Mouse (Mus musculus) induced T-regulatory cell, adult 2 months (primary cell): ENCODE results near the gene Mbd3.
"Not testable (repeated sequence)": the region's sequence is repeated elsewhere in the genome, so short reads cannot be mapped to it uniquely, and the experiment has no call there.

Experiments
- DNase-seq: peaks from one replicate; pipeline ENCODE4 v3.0.0-alpha.2; 2012; ENCODE audit warnings: low read depth

Mbd3 gene

DNA sequence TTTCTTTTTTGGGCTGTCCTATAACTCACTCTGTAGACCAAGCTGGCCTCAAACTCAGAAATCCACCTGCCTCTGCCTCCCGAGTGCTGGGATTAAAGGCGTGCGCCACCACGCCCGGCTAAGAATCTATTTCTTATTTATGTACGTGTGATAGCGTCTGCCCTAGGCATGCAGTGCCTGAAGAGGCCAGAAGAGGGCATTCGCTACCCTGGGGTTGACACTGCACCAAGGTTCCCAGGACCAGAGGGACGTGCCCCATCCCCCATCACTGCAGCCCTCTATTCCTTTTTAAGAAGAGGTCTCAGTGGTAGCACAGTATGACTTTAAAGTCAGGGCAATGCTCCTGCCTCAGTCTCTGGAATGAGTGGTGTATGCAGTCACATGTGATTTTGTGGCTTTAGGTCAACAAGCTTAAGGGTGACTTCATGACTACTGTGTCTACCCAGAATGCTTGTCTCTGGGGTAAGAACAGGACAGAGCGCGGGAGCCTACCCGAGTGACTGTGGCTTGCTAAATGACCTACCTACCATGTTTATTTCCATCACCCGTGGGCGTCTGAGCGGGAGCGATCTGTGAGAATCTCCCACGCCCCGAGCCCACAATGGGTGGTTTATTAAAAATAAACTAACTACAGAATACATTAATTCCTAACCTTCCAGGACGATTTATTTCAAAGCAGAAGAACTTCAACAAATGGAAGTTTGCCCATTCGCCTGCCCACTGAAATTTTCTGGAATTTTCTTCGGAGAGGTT lies 29.2 kb downstream of the Mbd3 start:
- peak; percentile 58 for DNase-seq

GRCm38 (mm10) chr10:80368392-80368791 lies 31.0 kb downstream of the Mbd3 start:
- no peak for DNase-seq

DNA sequence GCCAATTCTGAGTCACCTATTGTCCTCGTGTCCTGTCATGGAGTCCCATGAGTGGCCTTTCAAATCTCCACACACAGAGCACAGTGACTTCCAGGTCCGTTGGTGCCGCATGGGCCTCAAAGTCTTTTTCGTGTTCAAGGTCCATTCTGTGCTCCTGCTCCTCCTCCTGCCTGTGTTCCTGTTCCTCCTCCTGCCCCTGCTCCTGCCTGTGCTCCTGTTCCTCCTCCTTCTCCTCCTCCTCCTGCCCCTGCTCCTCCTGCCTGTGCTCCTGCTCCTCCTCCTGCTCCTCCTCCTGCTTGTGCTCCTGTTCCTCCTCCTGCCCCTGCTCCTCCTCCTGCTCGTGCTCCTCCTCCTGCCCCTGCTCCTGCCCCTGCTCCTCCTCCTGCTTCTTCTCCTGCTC lies 31.4 kb downstream of the Mbd3 start:
- peak; percentile 42 for DNase-seq

GRCm38 (mm10) chr10:80365736-80366135 lies 33.6 kb downstream of the Mbd3 start:
- DNase-seq: no peak

DNA sequence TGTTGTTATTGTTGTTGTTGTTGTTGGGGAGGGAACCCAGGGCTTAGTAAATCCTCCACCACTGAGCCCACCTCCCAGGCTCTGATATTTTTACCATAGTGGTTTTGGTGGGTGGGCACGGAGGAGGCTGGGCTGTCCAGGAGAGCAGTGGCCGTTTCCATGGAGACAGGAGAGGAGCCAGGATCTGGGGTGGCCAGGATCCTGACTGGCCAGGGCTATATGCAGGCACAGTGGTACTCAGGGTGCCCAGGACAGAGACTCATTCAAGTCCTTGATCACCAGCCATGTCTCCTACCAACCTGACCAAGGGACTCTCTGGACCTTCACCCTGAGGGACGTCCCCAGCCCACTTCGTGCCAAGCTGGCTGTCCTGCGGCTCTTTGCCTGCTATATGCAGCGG lies 35.6 kb downstream of the Mbd3 start:
- no peak for DNase-seq

GRCm38 (mm10) chr10:80357994-80358639 lies 41.2 kb downstream of the Mbd3 start:
- DNase-seq: no peak

DNA sequence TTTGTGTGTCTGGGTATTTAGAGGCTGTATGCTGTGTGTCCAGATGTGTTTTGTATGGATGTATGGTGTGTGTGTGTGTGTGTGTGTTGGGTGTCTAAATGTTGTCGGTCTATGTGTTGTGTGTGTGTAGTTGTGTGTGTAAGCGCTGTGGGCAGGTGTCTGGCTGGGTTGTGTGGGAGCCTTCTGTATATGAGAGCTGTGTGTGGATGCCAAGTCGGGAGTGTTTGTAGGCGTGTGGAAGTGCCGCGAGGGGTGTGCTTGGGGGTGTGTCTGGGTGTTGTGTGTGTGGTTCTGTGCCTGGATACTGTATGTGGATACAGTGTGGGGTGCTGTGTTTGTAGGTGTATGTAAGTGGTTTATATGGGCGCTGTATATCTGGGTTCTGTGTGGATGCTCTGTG lies 42.0 kb downstream of the Mbd3 start:
- no peak for DNase-seq

DNA sequence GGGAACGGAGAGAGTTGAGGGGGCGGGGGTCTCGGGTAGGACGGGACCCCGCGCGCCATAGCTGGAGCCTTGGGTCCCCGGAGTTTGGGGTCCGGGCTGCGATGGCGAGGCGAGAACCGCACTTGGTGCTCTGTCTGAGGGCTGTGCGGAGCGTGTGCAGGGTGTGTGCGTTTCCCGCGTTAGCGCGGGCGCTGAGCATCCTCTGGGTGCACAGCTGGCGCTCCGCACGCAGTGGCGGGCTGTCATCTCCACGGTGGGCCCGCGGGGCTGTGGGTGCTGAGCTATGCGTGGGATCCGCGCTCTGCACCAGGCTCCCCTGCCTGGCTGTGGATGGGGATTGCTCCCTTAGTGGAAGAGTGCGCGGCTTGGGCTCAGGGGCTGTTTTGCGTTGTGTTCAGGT lies 42.6 kb downstream of the Mbd3 start:
- no peak for DNase-seq

- no peak for DNase-seq
These were observed 43.2 kb downstream of the Mbd3 start, which contains the start of gene Plk5 for GRCm38 (mm10) chr10:80356001-80356682. TSS of gene Plk5 (plus strand) at chr10:80356459.

DNA sequence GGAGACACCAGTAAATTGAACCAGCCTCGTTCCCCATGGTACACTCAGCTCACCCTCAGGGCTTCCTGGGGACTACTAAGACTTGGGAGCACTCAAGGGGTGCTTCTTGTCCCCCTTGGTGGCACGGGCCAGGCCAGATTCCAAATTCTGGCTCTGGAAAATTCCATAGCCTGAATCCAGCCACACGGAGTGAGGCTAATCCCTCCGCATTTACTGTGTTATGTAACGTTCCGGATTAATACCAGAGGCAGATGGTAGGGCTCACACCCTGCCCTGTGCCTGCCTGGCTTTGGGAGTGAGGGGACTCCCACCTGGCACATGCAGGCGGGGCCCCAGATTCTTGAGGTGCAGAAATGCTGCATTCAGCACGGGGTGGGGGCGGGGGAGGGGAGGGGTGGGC lies 43.9 kb downstream of the Mbd3 start:
- no peak for DNase-seq

DNA sequence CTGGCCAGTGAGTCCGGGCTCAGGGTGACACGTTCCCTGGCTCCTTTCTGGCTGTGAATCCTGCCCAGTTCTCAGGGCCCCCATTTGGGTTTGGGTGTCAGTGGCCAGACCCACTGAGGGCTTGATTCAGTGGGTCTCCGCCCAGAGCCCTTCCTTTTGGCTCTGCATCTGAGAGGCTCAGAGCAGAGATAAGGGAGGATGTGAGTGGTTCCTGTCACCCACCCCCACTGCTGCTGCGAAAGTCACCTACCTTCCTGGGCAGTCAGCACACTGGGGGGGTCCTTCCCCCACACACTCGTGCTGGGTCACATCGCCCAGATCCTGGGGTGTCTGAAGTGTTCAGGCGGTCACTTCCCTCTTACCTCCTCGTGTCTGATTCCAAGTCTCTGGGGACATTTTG lies 46.6 kb downstream of the Mbd3 start:
- DNase-seq: no peak

GRCm38 (mm10) chr10:80351896-80352295 lies 47.5 kb downstream of the Mbd3 start:
- no peak for DNase-seq

- peak; percentile 91 for DNase-seq
These were observed 49.1 kb downstream of the Mbd3 start for GRCm38 (mm10) chr10:80350292-80350691.

- no peak for DNase-seq
These were observed 50.4 kb downstream of the Mbd3 start for GRCm38 (mm10) chr10:80348981-80349380.

DNA sequence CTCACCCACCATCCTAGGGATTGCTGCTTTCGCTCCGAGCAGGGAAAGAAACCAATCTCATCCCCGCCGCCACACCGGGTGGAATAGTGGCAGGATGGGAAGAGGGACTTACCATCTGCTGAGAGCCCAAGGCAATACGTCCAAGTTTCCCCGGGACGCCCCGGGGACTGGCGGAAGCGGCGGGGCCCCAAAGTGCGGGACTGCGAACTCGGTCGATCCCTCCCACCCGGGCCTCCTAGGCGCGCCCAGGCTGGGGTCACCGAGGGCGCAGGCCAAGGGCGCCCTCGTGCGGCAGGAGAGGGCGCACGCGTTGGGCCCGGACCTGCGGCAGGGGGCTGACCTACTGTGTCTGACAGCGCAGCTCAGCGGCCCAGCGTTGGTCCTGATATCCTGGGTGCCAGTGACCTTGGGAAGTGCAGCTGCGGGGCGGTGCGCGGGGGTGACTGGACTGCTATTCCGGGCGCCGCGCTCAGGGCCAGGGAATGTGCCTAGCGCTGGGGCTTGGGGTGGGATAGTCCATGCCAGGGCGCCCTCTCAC lies 51.0 kb downstream of the Mbd3 start, which contains the start of gene Adamtsl5:
Gene Adamtsl5 (minus strand): TSS at position 169 of the 538 bp plus-strand sequence.
- peak; percentile 86 for DNase-seq

DNA sequence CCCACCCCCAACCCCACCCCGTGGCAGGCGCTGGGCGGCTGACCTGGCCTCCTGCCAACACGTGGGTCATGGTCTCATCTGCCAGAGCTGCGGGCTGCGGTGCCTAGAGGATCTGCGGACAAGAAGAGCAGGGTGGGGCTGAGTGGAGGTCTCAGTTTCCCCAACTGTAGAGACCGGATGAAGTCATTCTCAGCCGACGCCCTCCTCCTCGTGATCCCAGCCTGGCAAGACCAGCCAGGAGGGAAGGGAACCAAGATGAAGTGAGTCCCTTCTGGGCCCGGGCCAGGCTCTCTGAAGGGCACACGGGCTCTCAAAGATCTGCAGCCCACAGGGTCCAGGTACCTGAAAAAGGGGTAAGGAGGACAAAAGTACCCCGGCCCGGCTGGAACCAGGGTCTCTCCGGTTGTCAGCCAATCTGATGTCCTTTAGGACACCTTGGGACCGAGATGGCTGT lies 51.8 kb downstream of the Mbd3 start:
- DNase-seq: no peak

DNA sequence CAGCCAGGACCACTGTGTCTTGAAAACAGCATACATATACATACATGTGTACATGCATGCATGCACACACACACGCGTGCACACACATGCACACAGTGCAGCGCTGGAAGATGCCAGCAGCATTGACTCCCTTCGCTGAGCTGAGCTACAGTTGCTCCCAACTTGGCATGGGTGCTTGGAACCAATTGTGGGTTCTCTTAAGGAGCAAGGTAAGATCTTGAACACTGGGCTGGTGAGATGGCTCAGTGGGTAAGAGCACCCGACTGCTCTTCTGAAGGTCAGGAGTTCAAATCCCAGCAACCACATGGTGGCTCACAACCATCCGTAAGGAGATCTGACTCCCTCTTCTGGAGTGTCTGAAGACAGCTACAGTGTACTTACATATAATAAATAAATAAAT lies 53.4 kb downstream of the Mbd3 start:
- DNase-seq: not testable (repeated sequence)

DNA sequence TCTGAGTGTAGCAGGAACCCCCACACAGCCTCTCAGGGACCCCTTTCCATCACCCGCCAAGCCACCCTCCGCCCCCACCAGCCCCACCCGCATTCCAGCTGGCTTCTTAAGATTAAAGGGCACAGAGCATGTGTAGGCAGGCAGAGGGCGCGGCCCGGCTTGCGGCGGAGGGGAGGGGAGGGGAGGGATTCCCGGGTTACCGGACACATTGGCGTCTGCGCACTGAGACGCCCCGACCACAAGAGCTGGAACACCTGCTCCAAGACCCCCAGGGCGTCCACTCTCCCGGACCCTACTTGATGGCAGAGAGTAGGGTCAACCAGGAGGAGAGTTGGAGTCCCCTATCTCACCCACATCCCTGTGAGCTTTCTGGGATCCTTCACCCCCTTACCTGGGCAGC lies 54.2 kb downstream of the Mbd3 start:
- peak; percentile 49 for DNase-seq

- DNase-seq: peak; percentile 51
These were observed 55.2 kb downstream of the Mbd3 start for GRCm38 (mm10) chr10:80344131-80344661.

GRCm38 (mm10) chr10:80343425-80343895 lies 55.9 kb downstream of the Mbd3 start:
- no peak for DNase-seq

GRCm38 (mm10) chr10:80342749-80343424 lies 56.5 kb downstream of the Mbd3 start:
- peak; percentile 88 for DNase-seq
